Mouse (Mus musculus): ENCODE data around the gene Fam102a.
A peak's percentile ranks its signal among the peaks of the same experiment; 100 is the strongest.

The Fam102a gene

GRCm38 (mm10) chr2:32517233-32517867, 17.8 kb upstream of the Fam102a start:
- no peak for DNase-seq

GRCm38 (mm10) chr2:32520034-32520990, 14.8 kb upstream of the Fam102a start:
- DNase-seq, result no peak

DNA sequence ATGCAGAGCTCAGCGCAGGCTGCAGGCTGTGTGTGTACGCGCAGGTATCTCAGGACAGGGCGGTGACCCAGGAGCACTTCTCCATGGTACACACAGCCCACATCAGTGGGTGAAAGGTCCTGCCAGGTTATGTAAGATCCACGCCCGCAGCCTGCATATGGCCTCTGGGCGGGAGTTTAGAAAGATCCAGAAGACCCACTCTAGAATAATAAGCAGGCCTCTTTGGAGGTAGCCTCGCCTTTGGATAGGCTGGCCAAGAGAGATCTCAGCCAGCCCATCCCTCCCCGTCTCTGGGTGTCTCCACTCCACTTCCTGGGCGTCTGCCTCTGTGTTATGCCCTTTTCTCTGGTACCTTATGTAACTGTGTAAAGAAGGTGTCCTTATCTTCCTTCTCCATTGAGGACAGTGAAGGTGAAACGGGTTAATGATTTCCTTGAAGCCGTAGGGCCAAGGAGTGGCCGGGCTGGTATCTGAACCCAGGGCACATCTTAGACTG, 10.5 kb upstream of the Fam102a start:
- no peak for DNase-seq

DNA sequence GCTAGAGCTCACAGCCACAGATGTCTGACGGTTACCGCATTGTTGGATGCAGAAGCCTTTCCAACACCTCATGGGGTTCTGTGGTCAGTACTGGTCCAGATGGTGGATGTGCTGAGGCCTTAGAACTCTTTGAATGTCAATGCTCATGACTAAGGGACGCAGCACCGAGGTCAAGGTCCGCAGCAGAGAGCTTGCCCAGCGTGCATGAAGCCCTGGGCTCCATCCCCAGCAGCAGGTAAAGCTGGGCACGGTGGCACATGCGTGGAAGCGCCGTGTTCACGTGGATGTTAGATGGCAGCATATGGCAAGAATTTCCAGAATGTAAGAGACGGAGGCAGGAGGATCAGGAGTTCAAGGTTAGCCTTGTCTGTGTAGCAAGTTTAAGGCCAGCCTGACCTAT, 9.3 kb upstream of the Fam102a start:
- DNase-seq, result no peak

GRCm38 (mm10) chr2:32527468-32527966, 7.6 kb upstream of the Fam102a start:
- no peak for DNase-seq

- no peak for DNase-seq
These were observed 6.8 kb upstream of the Fam102a start for GRCm38 (mm10) chr2:32528326-32528725.

DNA sequence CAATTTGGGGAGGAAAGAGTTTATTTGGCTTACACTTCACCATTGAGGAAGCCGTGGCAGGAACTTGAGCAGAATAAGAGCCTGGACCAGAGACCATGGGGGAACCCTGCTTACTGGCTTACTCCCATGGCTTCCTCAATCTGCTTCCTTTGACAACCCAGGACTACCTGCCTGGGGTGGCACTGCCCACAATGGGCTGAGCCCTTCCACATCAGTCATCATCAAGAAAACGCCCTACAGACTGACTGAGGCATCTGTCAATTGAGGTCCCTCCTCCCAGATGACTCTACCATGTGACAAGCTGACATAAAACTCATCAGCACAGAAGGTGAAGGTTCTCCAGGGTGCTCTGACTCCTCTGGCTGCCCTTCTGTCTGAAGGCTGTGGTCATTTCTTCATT, 4.7 kb upstream of the Fam102a start:
- DNase-seq, result no peak

DNA sequence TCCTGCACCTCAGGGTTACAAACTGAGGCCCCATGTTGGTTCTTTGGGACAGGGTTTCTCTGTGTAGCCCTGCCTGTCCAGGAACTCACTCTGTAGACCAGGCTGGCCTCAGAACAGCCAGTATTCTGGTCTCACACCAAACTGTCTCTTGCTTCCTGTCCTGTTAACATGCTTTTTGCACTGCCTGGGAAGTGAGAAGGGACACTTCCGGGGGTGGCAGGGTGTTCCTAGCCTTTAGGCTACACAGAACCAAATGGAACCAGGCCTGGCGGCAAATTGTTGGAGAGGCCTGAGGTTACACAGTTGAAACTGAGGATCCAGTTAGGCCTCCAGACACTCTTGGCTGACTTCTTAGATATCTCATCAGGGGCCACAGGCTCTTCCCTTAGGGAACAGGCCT, 2.0 kb upstream of the Fam102a start:
- no peak for DNase-seq

DNA sequence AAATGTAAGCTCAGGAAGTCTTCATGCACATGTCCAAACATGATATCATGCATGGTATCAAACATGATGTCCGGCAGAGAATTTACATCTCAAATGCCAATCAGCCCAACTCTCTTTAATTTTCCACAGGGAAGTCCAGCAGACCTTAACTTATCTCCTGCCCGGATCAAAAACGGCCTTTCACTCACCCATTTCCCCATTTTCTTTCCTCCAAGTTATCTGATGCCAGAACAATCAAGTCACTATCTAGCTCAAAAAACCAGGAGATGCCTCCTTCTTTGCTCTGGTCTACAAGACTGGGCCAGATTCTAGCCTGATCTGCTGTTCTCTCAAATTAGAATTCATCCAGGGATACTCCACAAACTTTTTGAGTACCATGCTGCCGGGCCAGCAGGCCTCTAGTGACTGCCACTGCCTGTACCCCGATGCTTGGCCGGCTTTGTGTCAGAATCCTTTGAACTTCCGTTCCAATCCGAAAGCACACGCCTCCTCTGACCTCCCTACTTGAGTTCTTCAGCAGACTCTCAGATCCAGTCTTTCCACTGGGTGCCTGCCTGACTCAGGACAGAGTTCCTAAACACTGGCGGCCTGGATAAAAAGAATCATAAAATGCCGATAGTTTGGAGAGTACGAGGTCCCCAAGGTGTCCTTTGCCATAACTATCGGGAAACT, 935 bp upstream of the Fam102a start:
- peak; percentile 83 for DNase-seq

DNA sequence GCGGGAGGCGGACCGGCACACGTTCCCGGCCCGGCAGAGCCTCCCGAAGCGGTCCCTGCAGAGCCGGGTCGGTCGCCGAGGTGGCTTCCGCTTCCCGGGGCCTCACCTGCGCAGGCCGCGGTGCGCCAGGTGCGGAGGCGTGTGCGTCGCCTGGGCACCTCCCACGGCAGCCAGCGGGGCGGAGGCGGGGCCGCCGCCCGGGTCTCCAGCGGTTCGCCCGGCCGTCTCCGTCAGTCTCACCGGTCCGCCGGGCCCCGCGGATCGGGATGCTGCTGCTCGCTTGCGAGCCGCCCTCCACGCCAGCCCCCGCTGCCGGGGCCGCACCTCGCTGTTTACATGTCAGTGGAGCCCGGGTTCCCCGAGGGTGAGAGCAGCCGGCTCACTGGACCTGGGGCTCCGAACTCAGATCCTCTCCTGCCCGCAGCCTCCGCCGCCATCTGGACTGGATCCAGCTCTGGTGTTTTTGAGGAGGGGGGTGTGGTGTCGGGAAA, 414 bp downstream of the Fam102a start:
- DNase-seq, result peak; percentile 66

DNA sequence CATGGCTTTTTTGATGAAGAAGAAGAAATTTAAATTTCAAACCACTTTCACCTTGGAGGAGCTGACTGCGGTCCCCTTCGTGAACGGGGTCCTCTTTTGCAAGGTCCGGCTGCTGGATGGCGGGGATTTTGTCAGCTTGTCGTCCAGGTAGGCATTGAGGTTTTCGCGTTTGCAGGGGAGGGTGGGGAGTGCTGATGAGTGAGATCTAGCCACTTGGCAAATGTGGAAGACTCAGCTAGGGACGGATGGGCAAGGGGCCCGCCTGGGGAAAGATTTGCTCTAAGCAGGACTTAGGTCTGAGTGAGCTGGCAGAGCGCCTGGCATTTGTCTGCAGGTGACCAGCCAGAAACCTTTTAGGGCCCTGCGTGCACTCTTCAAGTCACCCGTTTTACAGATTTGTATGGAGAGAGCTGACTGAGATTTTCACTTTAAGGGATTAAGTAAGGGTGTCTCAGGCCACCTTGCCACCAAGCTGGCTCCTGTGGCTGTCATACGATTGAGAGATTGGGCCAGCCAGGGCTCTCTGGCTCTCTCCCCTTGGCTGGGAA, 1.0 kb downstream of the Fam102a start:
- peak; percentile 34 for DNase-seq

GRCm38 (mm10) chr2:32536634-32537359, 1.7 kb downstream of the Fam102a start:
- DNase-seq, result peak; percentile 66

GRCm38 (mm10) chr2:32537360-32537905, 2.3 kb downstream of the Fam102a start:
- peak; percentile 52 for DNase-seq

GRCm38 (mm10) chr2:32537941-32538340, 2.8 kb downstream of the Fam102a start:
- no peak for DNase-seq

GRCm38 (mm10) chr2:32538461-32538860, 3.3 kb downstream of the Fam102a start:
- no peak for DNase-seq

GRCm38 (mm10) chr2:32539452-32539981, 4.4 kb downstream of the Fam102a start:
- DNase-seq, result no peak

DNA sequence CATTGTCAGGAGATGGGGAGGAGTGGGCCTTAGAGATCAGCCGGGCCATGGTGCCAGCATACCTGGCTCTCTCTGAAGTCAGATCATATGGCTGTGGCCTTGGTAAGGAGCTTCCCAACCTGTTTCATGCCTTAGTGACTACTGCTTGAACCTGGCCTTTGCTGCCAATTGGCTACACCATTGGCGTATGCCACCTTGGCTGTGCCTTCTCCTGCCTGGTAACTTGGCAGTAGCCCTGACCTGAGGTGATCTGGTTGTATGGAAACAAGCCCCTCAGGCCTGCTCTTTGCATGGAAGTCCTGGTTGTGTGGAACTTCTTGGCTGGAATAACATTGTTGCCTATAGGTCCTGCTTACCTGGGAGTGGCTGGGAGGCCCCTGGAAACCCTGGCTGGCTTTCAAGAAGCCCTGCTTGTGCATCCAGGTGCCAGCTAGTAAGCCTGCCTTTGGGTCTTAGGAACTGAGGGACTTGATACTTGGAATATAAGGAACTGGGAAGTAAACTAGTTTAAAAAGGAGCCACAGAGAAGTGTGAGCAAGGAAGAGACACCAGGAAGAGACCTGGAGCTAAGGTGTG, 6.3 kb downstream of the Fam102a start:
- no peak for DNase-seq

DNA sequence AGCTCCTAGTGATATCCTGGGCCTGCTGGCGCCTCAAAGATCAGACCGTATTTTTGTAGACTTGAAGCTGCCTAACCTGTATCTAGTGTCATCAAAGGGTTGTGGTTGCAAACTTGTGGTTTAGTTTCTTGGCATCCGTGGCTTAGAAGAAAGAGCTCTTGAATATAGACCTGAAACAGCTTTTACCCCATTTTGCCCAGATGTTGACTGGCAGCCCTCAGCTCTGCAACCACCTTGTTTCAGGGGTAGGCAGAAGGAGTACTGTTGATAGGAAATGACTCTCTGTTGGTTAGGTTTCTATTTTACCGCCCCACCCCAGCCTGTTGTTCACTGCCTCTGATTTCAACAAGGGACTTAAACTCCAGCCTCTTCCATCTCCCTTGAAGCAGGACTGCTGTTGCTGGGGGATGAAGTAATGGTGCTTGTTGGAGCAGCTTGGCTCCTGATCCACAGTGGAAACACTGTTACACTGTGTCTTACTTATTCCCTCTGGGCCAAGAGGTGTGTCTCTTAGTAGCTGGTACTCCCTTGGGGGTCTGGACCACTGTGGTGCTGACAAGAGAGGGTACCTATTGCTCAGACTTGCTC, 6.9 kb downstream of the Fam102a start:
- DNase-seq, result no peak

- no peak for DNase-seq
These were observed 7.9 kb downstream of the Fam102a start for GRCm38 (mm10) chr2:32543031-32543449.

- DNase-seq, result no peak
These were observed 11.8 kb downstream of the Fam102a start for GRCm38 (mm10) chr2:32546951-32547350.

DNA sequence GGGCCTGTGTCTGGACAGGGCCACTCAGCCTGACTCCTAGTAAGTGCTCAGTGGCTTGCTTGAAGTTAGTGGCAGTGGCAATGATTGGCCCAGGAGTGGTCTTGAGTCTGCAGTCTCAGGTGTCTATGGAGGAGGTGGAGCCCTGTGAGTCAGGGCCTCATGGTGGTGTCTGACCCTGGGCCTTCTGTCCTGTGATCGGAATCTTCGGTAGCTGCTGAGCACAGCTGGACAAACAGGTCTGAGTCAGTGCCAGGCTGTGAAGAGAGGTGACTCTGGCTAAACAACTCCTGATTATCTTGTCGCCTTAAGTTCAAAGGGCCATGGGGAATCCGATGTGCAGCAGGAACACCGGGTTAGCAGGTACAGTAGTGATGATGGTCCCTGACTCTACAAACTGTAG, 12.2 kb downstream of the Fam102a start:
- no peak for DNase-seq

Data from embryo, embryonic 11 days (tissue).